Mouse (Mus musculus) cerebellum, adult 2 months (tissue): ENCODE measurements at regions not wholly inside any gene's neighbourhood (a gene's known extent, or its start where the extent isn't known, plus 50 kb on each side); places are given as distances from the start of the nearest gene placed in this dataset.

Experiments used
- CTCF ChIP-seq: fragments of 200-500 bp; IDR thresholded peaks from 2 replicates; pipeline ENCODE4 v1.5.1; 2011; ENCODE audit warnings: low read depth, mild to moderate bottlenecking, control low read depth, low read length, moderate library complexity, borderline replicate concordance; ENCODE audit not compliant: insufficient read depth
- POLR2A ChIP-seq: fragments of 200-500 bp; IDR thresholded peaks from 2 replicates; pipeline ENCODE4 v1.6.1; 2011; ENCODE audit warnings: low read length, control low read depth, borderline replicate concordance; ENCODE audit not compliant: insufficient read depth

GRCm38 (mm10) chr8:92174106-92174505 lies 183.3 kb upstream of the Irx5 start:
- TF ChIP-seq POLR2A (no peak), CTCF (no peak)
